Mouse (Mus musculus) hindbrain, embryonic 10.5 days (tissue): ENCODE measurements at regions not wholly inside any gene's neighbourhood (a gene's known extent, or its start where the extent isn't known, plus 50 kb on each side); places are given as distances from the start of the nearest gene placed in this dataset.

Source experiments
- DNase-seq: peaks from one replicate; pipeline ENCODE4 v3.0.0-alpha.2; 2017; ENCODE audit warnings: low spot score
- H3K27ac ChIP-seq: fragments of 300-500 bp; sonication (generic); 2 replicates; pipeline ENCODE4 v1.5.1; 2016; ENCODE audit warnings: mild to moderate bottlenecking, moderate library complexity
- H3K27me3 ChIP-seq: fragments of 300-500 bp; sonication (generic); 2 replicates; pipeline ENCODE4 v1.6.1; 2016; ENCODE audit warnings: mild to moderate bottlenecking; ENCODE audit not compliant: poor library complexity, insufficient read depth, severe bottlenecking
- H3K36me3 ChIP-seq: fragments of 300-500 bp; sonication (generic); 2 replicates; pipeline ENCODE4 v1.6.1; 2016; ENCODE audit warnings: mild to moderate bottlenecking, moderate library complexity
- H3K4me1 ChIP-seq: fragments of 300-500 bp; sonication (generic); replicated peaks from 2 replicates; pipeline ENCODE4 v1.6.1; 2016; ENCODE audit warnings: mild to moderate bottlenecking
- H3K4me3 ChIP-seq: fragments of 300-500 bp; sonication (generic); 2 replicates; pipeline ENCODE4 v1.5.1; 2016; ENCODE audit warnings: mild to moderate bottlenecking, moderate library complexity
- H3K9me3 ChIP-seq: fragments of 300-500 bp; sonication (generic); 2 replicates; pipeline ENCODE4 v1.6.1; 2016; ENCODE audit warnings: mild to moderate bottlenecking, moderate library complexity
- WGBS: fragments of 180-500 bp; shearing (Covaris S2); methylation state at CpG from one replicate; pipeline ENCODE4 v1.1.7; 2016; 5-methylcytosine and 5-hydroxymethylcytosine counted together

GRCm38 (mm10) chr7:83089330-83089982 is 222.3 kb downstream of the Mex3b start:
- Histone ChIP-seq H3K27me3 (no peaks in the 10 kb centered on the region; the same call in 1 of the 2 replicates), H3K4me3 (no peak overlapping the region), H3K9me3 (no peaks in the 10 kb centered on the region), H3K27ac (peak overlapping the region; percentile 83), H3K4me1 (peaks cover 45% of the 10 kb centered on the region), H3K36me3 (no peaks in the 10 kb centered on the region)
- WGBS = 35% methylated on average over 8 of the region's 8 CpGs
- peak; percentile 47 for DNase-seq

DNA sequence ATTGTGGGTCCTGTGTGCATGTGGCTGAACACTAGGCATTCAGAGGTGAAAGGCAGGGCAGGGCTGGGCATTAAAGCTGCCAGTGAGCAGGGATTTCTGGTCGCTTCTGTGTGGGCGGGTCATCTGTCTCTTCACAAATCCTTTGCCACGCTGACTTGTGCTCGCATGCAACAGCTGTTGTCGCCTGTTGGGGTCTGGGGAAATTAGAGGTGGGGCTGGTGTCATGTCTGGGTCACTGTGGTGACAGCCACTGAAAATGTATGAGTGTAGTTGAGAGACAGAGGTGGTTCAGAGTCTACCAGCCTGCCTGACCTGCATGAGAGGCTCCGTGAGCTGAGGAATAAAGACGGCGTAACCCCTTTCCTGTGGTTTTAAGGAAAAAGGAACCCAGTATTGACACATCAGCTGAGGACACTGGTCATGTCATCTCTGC is 226.8 kb downstream of the Mex3b start:
- H3K27ac ChIP-seq = peak overlapping the region; percentile 59; the same call in 1 of the 2 replicates
- peaks cover 35% of the 10 kb centered on the region for H3K4me1 ChIP-seq
- DNase-seq = peak; percentile 54
- no peaks in the 10 kb centered on the region for H3K9me3 ChIP-seq
- 40% methylated on average over 8 of the region's 8 CpGs for whole genome bisulfite sequencing
- H3K36me3 ChIP-seq = no peaks in the 10 kb centered on the region
- no peaks in the 10 kb centered on the region for H3K27me3 ChIP-seq
- no peak overlapping the region for H3K4me3 ChIP-seq

- WGBS = 58% methylated on average over 3 of the region's 3 CpGs
Observed at GRCm38 (mm10) chr7:83094899-83095298, 227.8 kb downstream of the Mex3b start.

GRCm38 (mm10) chr7:83095593-83095992 is 228.5 kb downstream of the Mex3b start:
- H3K36me3 ChIP-seq = no peaks in the 10 kb centered on the region
- H3K27ac ChIP-seq = peak overlapping the region; percentile 53; the same call in 1 of the 2 replicates
- no peaks in the 10 kb centered on the region for H3K27me3 ChIP-seq
- DNase-seq = no peak
- H3K9me3 ChIP-seq = no peaks in the 10 kb centered on the region
- peaks cover 25% of the 10 kb centered on the region for H3K4me1 ChIP-seq
- H3K4me3 ChIP-seq = no peak overlapping the region
- WGBS = 80% methylated on average over 3 of the region's 3 CpGs

More at GRCm38 (mm10) chr7:83094899-83095298, 227.8 kb downstream of the Mex3b start:
- Histone ChIP-seq H3K27ac (no peak overlapping the region), H3K4me1 (peaks cover 26% of the 10 kb centered on the region), H3K36me3 (no peaks in the 10 kb centered on the region), H3K4me3 (no peak overlapping the region), H3K27me3 (no peaks in the 10 kb centered on the region), H3K9me3 (no peaks in the 10 kb centered on the region)
- no peak for DNase-seq

DNA sequence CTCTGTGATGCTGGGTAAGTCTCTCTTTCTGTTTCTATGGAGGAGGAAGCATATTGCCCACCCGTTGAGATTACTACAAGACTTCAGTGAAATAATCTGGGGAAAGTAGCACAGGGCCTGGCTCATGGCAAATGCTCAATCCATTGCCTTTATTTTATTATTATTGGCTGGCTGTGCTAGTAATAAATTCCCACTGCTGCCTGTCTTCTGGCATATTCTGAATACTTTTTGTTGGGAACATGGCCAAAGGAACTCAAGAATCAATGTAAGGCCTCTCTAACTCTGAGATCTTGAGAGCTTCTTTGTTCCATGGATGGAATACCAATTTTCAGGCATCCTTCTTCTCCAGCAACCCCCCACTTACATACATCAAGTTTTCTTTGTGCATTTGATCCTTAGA is 237.3 kb downstream of the Mex3b start:
- Histone ChIP-seq H3K27me3 (no peaks in the 10 kb centered on the region), H3K9me3 (no peaks in the 10 kb centered on the region), H3K4me3 (no peak overlapping the region), H3K27ac (no peak overlapping the region), H3K36me3 (no peaks in the 10 kb centered on the region), H3K4me1 (no peaks in the 10 kb centered on the region)
- no peak for DNase-seq
- 97% methylated on average over 1 of the region's 1 CpGs for WGBS

DNA sequence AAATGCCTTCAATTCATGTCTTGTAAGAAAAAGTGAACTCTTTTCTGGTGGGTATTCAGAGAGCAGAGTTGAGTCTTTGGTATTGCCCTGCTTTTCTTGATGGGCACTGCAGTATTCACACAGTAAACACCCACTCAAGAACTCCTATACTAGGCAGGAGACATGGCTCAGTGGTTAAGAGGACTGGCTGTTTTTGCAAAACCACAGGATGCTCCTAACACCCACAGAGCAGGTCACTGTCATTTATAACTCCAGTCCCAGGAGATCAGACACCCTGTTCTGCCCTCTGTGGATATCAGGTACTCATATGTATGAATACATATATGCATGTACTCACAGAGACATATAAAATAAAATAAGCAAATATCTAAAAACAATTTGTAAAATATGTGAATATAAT is 238.5 kb downstream of the Mex3b start:
- Histone ChIP-seq H3K4me1 (no peaks in the 10 kb centered on the region), H3K27me3 (no peaks in the 10 kb centered on the region), H3K9me3 (no peaks in the 10 kb centered on the region), H3K27ac (no peak overlapping the region), H3K36me3 (no peaks in the 10 kb centered on the region), H3K4me3 (no peak overlapping the region)
- DNase-seq = no peak

GRCm38 (mm10) chr7:83111217-83111823 is 244.2 kb downstream of the Mex3b start:
- WGBS = 80% methylated on average over 6 of the region's 6 CpGs
- Histone ChIP-seq H3K9me3 (no peaks in the 10 kb centered on the region), H3K36me3 (no peaks in the 10 kb centered on the region), H3K27ac (0 out of 2 replicates have a peak overlapping the region, but pooled peaks have one; percentile 23), H3K27me3 (no peaks in the 10 kb centered on the region), H3K4me1 (0 out of 2 replicates have a peak, but pooled peaks cover 4% of the 10 kb centered on the region), H3K4me3 (no peak overlapping the region)
- no peak for DNase-seq

GRCm38 (mm10) chr7:83116487-83116886 is 249.4 kb downstream of the Mex3b start:
- H3K36me3 ChIP-seq = no peaks in the 10 kb centered on the region
- no peaks in the 10 kb centered on the region for H3K4me1 ChIP-seq
- no peaks in the 10 kb centered on the region for H3K27me3 ChIP-seq
- no peak for DNase-seq
- no peak overlapping the region for H3K27ac ChIP-seq
- H3K4me3 ChIP-seq = no peak overlapping the region
- WGBS = 94% methylated on average over 1 of the region's 1 CpGs
- no peaks in the 10 kb centered on the region for H3K9me3 ChIP-seq

- WGBS = 95% methylated on average over 3 of the region's 3 CpGs
Observed at GRCm38 (mm10) chr7:83117065-83117464, 249.9 kb downstream of the Mex3b start.

DNA sequence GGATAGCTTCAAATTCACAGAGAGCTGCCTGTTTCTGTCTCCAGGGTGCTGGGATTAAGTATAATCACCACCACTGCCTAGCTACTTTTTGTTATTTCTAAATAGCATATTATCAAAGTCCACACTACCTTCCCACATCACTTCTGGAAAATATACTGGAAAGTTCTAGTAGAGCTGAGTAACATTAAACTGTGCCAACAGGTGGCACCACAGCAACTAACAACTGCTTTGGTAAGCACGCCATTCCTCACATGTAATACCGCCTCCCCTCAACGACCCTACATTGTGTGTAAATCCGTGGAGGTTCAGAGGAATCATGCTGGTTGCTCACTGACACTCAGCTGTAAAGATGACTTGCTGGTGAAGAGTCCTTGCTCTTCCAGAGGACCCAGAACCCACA is 259.1 kb downstream of the Mex3b start:
- DNase-seq = no peak
- no peaks in the 10 kb centered on the region for H3K4me1 ChIP-seq
- 82% methylated on average over 4 of the region's 4 CpGs for WGBS
- no peaks in the 10 kb centered on the region for H3K36me3 ChIP-seq
- no peaks in the 10 kb centered on the region for H3K9me3 ChIP-seq
- H3K27ac ChIP-seq = no peak overlapping the region
- H3K4me3 ChIP-seq = no peak overlapping the region
- H3K27me3 ChIP-seq = no peaks in the 10 kb centered on the region

More at GRCm38 (mm10) chr7:83117065-83117464, 249.9 kb downstream of the Mex3b start:
- DNase-seq = no peak
- no peaks in the 10 kb centered on the region for H3K9me3 ChIP-seq
- H3K27me3 ChIP-seq = no peaks in the 10 kb centered on the region
- H3K36me3 ChIP-seq = no peaks in the 10 kb centered on the region
- no peak overlapping the region for H3K4me3 ChIP-seq
- no peaks in the 10 kb centered on the region for H3K4me1 ChIP-seq
- no peak overlapping the region for H3K27ac ChIP-seq

GRCm38 (mm10) chr7:83140216-83140615 is 273.1 kb downstream of the Mex3b start:
- WGBS = 66% methylated on average over 4 of the region's 4 CpGs
- DNase-seq = no peak
- H3K27me3 ChIP-seq = no peaks in the 10 kb centered on the region
- H3K4me3 ChIP-seq = no peak overlapping the region
- H3K27ac ChIP-seq = no peak overlapping the region
- no peaks in the 10 kb centered on the region for H3K9me3 ChIP-seq
- H3K4me1 ChIP-seq = no peaks in the 10 kb centered on the region
- H3K36me3 ChIP-seq = no peaks in the 10 kb centered on the region

GRCm38 (mm10) chr7:83140658-83141057 is 273.5 kb downstream of the Mex3b start:
- Histone ChIP-seq H3K4me3 (no peak overlapping the region), H3K36me3 (no peaks in the 10 kb centered on the region), H3K9me3 (no peaks in the 10 kb centered on the region), H3K27me3 (no peaks in the 10 kb centered on the region), H3K27ac (no peak overlapping the region), H3K4me1 (no peaks in the 10 kb centered on the region)
- DNase-seq = no peak
- WGBS = 93% methylated on average over 3 of the region's 3 CpGs

DNA sequence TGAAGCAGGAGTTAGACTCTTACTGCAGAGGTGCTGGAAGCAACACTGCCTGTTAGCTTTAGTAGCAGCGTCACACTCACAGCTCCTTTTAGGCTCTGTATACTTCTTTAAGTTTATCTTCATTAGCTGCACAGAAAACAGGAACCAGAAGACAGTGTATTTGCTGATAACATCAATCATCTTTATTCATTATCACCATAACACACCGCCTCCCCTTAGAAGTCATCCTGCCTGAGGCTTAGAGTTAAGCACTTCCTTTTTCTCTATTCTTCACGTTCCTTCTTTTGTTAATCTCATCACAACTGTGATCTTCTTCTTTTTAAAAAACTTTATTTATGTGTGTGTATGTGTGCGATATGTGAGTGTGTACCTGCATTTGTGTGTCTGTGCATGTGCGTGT is 276.9 kb downstream of the Mex3b start:
- Histone ChIP-seq H3K27me3 (no peaks in the 10 kb centered on the region), H3K9me3 (no peaks in the 10 kb centered on the region), H3K27ac (no peak overlapping the region), H3K4me1 (no peaks in the 10 kb centered on the region), H3K36me3 (no peaks in the 10 kb centered on the region), H3K4me3 (no peak overlapping the region)
- DNase-seq = no peak
- 87% methylated on average over 5 of the region's 5 CpGs for WGBS
